Mouse (Mus musculus) forebrain, embryonic 14.5 days (tissue): ENCODE measurements at regions not wholly inside any gene's neighbourhood (a gene's known extent, or its start where the extent isn't known, plus 50 kb on each side); places are given as distances from the start of the nearest gene placed in this dataset.
A peak's percentile ranks its signal among the peaks of the same experiment; 100 is the strongest.

ENCODE experiments used
- ATAC-seq: fragments of 200-750 bp; cut with Nextera tagmentation; 2 replicates; pipeline ENCODE4 v1.8.0; 2017; ENCODE audit warnings: mild to moderate bottlenecking, moderate library complexity
- DNase-seq: peaks from one replicate; pipeline ENCODE4 v3.0.0-alpha.2; 2015; ENCODE audit warnings: low spot score
- H3K27ac ChIP-seq: fragments of 300-500 bp; sonication (generic); 2 replicates; pipeline ENCODE4 v1.5.1; 2014; ENCODE audit warnings: low read depth, mild to moderate bottlenecking, control low read depth, low read length, moderate library complexity
- H3K27me3 ChIP-seq: fragments of 300-500 bp; sonication (generic); replicated peaks from 2 replicates; pipeline ENCODE4 v1.6.1; 2014; ENCODE audit warnings: low read length, control low read depth, mixed read lengths; ENCODE audit not compliant: control insufficient read depth, insufficient read depth
- H3K36me3 ChIP-seq: fragments of 300-500 bp; sonication (generic); 2 replicates; pipeline ENCODE4 v1.6.1; 2014; ENCODE audit warnings: low read length, control low read depth; ENCODE audit not compliant: control insufficient read depth, insufficient read depth
- H3K4me1 ChIP-seq: fragments of 300-500 bp; sonication (generic); 2 replicates; pipeline ENCODE4 v1.6.1; 2014; ENCODE audit warnings: antibody characterized with exemption, low read length, control low read depth; ENCODE audit not compliant: control insufficient read depth, insufficient read depth
- H3K4me2 ChIP-seq: fragments of 300-500 bp; sonication (generic); 2 replicates; pipeline ENCODE4 v1.6.1; 2014; ENCODE audit warnings: mild to moderate bottlenecking, control low read depth, low read length
- H3K4me3 ChIP-seq: fragments of 300-500 bp; sonication (generic); 2 replicates; pipeline ENCODE4 v1.5.1; 2014; ENCODE audit warnings: low read depth, low read length, control low read depth
- H3K9ac ChIP-seq: fragments of 300-500 bp; sonication (generic); 2 replicates; pipeline ENCODE4 v1.6.1; 2014; ENCODE audit warnings: mild to moderate bottlenecking, low read length, control low read depth, moderate library complexity
- H3K9me3 ChIP-seq: fragments of 300-500 bp; sonication (generic); replicated peaks from 2 replicates; pipeline ENCODE4 v1.6.1; 2016; ENCODE audit warnings: low read length, control low read depth, mixed read lengths; ENCODE audit not compliant: control insufficient read depth
- WGBS: fragments of 180-500 bp; shearing (Covaris S2); extraction: QIAGEN DNeasy Blood & Tissue Kit; methylation state at CpG from one replicate; pipeline ENCODE4 v1.1.7; 2014; 5-methylcytosine and 5-hydroxymethylcytosine counted together

DNA sequence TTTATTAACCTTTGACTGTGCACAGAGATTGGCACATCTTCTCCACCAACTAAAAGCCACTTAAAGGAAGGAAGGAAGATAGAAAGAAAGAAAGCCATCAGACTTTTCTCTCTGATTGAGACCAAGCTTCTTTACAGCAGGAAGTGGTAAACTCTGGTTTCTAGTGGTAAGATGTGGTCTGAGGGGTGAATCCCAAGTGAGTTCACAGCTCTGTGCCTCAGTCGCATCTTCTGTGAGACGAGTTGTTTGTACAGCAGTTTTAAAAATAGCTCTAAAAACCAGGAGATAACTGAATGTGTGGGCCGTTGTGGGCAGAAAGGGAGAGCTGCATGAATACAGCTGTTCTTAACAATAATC, 224.8 kb upstream of the Serp2 start:
- no peak for ATAC-seq
- DNase-seq, result no peak

DNA sequence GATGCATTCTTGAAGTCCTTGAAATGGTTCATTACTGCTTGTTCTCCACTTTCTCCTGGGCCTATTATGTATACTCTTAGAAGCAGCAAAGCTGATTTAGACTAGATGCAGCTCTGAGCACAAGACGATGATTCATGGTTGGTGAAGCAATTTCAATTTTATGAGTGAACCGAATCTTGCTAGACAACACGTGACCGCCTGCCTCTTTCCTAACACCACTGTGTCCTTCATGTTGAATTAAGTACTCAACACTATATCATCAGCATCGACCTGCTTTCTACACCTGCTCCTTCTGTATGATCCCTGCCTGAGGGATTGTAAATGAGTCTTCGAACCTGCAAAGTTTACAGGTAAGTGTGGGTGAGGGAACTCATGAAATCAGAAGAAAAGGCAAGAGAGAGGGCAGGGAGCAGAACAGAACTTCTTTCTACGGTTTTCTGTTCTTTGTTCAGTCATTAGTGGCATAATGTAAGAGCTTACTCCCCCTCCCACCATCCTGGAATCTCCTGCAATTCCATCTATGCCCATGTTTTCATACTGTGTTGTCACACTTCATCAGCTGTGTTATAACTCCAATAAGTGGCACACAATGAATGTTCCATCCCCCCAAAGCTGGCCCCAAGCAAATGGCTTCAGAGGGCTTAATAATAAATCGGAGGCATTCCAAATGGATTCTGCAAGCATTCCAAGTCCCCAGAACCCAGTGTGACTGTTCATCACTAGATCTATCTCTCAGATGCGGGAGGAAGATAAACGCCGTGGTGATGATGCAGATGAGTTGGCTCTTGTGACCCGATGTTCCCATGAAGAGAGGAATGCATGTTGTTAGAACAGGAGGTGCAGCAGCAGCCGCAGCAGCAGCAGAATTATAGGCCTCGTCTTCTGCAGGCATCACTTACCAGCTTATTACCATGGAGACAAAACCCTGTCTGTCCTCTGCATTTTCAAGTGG, 224.2 kb upstream of the Serp2 start:
- DNase-seq (peak; percentile 40), ATAC-seq (peak; percentile 48; the same call in 1 of the 2 replicates)
- Histone ChIP-seq H3K4me2 (no peak overlapping the region), H3K9me3 (no peaks in the 10 kb centered on the region), H3K27me3 (no peaks in the 10 kb centered on the region), H3K36me3 (no peaks in the 10 kb centered on the region), H3K27ac (peak overlapping the region; percentile 33; the same call in 1 of the 2 replicates), H3K4me3 (no peak overlapping the region), H3K4me1 (no peaks in the 10 kb centered on the region), H3K9ac (no peak overlapping the region)
- WGBS, result 70% methylated on average over 14 of the region's 14 CpGs

More for the DNA sequence above, 224.8 kb upstream of the Serp2 start:
- Histone ChIP-seq H3K9ac (no peak overlapping the region), H3K27ac (peak overlapping the region; percentile 33; the same call in 1 of the 2 replicates), H3K4me3 (no peak overlapping the region), H3K4me2 (no peak overlapping the region), H3K4me1 (no peaks in the 10 kb centered on the region), H3K36me3 (no peaks in the 10 kb centered on the region), H3K9me3 (no peaks in the 10 kb centered on the region), H3K27me3 (no peaks in the 10 kb centered on the region)
- 82% methylated on average over 3 of the region's 3 CpGs for WGBS

DNA sequence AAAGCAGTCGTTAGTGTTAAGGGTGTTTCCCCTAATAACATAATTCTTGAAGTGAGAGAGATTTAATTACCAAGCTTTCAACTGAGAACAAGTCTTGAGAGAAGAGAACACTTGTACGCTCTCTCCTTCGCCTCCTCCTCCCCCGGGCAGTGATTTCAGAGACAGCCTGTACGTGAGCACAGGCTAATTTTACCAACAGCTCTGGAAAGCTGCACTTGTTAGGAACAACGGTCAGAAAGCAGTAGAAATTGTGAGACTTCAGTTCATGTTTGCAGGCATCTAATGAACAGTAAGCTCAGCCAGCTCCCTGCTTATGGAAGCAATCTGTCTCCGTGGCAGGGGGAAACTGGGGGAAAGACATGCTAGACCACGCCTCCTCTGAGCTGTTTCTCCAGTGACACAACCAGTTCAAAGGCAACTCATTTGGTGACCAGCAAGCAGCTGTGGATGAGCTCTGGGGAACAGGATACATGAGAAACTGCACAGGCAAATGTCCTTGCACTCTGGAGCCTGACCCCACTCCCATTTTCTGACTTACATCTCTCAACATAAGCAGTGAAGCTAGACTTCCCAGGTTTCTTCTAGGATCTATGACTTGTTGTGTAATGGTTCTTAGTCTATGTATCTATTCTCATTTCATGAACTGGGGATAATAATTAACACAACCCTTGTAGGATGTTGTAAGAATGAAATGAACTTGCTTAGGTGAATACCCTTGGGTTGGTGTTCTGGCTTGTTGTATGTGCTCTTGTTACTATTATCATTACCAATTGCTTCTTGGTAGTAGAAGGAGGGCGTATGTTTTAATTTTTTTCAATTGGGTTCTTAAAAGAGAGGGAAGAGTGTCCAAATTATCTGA, 222.1 kb upstream of the Serp2 start:
- no peak for ATAC-seq
- WGBS, result 49% methylated on average over 9 of the region's 9 CpGs
- H3K9me3 ChIP-seq, result no peaks in the 10 kb centered on the region

DNA sequence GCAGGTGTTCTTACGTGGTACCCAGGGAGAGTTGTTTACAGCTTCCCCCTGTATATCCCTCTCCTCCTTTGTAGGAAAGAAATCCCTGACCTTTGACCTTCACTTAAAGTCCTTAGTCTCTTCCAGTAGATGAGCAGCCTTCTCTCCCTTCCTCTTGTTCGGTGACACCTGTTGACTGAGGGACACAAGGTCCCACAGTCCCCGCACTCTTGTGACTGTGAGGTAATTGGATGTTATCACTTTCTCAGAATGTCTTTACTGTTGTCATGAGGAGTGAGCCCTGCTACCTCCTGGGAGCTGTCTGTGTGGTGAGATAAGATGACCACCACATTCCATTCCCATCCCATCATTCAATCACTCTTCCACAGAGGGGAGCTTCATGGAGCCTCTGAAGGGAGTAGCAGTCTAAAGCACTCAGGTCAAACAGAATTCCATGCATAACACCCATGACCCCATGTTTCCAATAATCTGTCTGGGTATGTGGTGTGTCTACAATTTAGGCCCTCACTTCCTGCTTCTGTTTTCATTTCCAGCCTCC, 218.8 kb upstream of the Serp2 start:
- Histone ChIP-seq H3K36me3 (no peaks in the 10 kb centered on the region), H3K4me2 (no peak overlapping the region), H3K4me3 (no peak overlapping the region), H3K4me1 (peaks cover 5% of the 10 kb centered on the region), H3K9ac (no peak overlapping the region), H3K27ac (no peak overlapping the region), H3K27me3 (no peaks in the 10 kb centered on the region), H3K9me3 (no peaks in the 10 kb centered on the region)
- DNase-seq (no peak), ATAC-seq (no peak)
- WGBS, result 79% methylated on average over 3 of the region's 3 CpGs

More for the DNA sequence above, 222.1 kb upstream of the Serp2 start:
- H3K4me2 ChIP-seq, result no peak overlapping the region
- no peak overlapping the region for H3K4me3 ChIP-seq
- no peaks in the 10 kb centered on the region for H3K27me3 ChIP-seq
- H3K36me3 ChIP-seq, result no peaks in the 10 kb centered on the region
- no peak for DNase-seq
- no peak overlapping the region for H3K9ac ChIP-seq
- H3K4me1 ChIP-seq, result no peaks in the 10 kb centered on the region
- no peak overlapping the region for H3K27ac ChIP-seq

DNA sequence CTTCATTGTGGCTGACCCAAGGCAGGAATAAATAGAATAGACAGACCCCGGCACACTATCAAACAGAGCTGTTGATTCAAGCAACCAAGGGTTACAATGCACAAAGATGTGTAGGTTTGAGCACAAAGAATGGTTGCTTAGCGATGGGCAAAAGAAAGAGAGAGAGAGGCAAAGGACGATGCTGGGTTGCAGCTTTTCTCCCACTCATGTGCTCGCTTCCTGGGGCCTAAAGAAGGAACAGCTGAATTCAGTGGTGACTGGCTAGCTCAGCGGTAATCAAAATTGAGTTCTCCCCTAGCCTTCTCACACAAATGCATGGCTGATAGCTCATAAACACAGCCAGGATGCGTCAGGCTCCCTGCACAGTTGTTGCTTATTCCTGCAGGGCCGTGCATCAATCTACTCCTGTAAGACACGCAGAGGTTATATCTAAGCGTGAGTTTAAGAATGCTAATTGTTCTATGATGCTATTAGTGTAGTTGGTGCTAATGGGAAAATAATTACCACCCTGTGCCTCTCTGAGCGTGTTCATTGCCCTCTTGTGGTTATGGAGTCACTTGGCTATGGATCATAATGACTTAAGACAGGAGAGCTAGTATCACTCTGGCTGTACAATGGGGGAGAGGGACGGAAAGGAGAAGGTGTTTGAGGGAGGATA, 216.2 kb upstream of the Serp2 start:
- Histone ChIP-seq H3K4me3 (no peak overlapping the region), H3K36me3 (no peaks in the 10 kb centered on the region), H3K27ac (peak overlapping the region; percentile 34; the same call in 1 of the 2 replicates), H3K4me2 (0 out of 2 replicates have a peak overlapping the region, but pooled peaks have one; percentile 9), H3K4me1 (peaks cover 5% of the 10 kb centered on the region), H3K9ac (no peak overlapping the region), H3K27me3 (no peaks in the 10 kb centered on the region), H3K9me3 (no peaks in the 10 kb centered on the region)
- peak; percentile 63 for DNase-seq
- 31% methylated on average over 11 of the region's 11 CpGs for WGBS
- ATAC-seq, result peak; percentile 66; the same call in 1 of the 2 replicates

DNA sequence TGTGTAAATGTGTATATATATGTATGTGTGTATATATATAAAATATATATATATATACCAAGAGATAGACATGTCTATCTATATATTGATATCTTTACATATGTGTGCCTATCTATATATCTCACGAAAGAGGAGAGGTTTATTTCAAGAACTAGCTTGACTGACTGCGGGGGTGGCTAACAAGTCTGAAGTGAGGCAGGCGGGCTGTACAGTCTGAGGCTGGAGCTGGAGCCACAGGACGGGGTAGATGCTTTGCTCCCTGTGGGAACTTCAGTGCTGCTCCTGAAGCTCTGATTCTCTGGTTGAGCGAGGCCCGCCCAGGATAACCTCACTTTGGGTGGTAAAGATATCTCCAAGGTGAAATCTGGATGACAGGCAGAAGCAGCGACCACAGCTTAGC, 213.4 kb upstream of the Serp2 start:
- no peak for DNase-seq
- H3K36me3 ChIP-seq, result no peaks in the 10 kb centered on the region
- WGBS, result 92% methylated on average over 7 of the region's 7 CpGs
- peaks cover 18% of the 10 kb centered on the region for H3K4me1 ChIP-seq
- no peak overlapping the region for H3K4me2 ChIP-seq
- ATAC-seq, result no peak
- H3K27me3 ChIP-seq, result no peaks in the 10 kb centered on the region
- H3K9me3 ChIP-seq, result no peaks in the 10 kb centered on the region
- H3K4me3 ChIP-seq, result no peak overlapping the region
- H3K9ac ChIP-seq, result no peak overlapping the region
- no peak overlapping the region for H3K27ac ChIP-seq

DNA sequence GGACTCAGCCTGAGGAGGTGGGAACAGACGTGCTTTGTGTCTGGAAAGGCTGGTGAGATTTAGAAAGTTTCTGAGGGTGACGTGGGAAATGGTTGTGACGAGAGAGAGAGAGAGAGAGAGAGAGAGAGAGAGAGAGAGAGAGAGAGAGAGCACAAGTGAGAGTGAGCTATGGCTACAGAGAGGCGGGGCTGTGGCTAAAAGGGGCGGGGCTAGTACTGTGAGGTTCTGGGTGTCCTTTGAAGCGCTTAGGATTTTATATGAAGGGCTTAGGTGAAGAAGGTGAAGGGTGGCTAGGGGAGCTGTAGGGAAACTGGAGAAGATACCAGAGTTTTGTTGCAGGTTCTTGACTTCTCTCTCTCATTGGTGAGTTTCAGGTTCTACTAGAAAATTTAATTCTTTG, 210.6 kb upstream of the Serp2 start:
- Histone ChIP-seq H3K9ac (no peak overlapping the region), H3K36me3 (no peaks in the 10 kb centered on the region), H3K4me2 (no peak overlapping the region), H3K27ac (no peak overlapping the region), H3K4me3 (no peak overlapping the region), H3K27me3 (no peaks in the 10 kb centered on the region), H3K9me3 (no peaks in the 10 kb centered on the region), H3K4me1 (peaks cover 22% of the 10 kb centered on the region)
- WGBS, result 53% methylated on average over 6 of the region's 6 CpGs
- DNase-seq, result no peak
- no peak for ATAC-seq

DNA sequence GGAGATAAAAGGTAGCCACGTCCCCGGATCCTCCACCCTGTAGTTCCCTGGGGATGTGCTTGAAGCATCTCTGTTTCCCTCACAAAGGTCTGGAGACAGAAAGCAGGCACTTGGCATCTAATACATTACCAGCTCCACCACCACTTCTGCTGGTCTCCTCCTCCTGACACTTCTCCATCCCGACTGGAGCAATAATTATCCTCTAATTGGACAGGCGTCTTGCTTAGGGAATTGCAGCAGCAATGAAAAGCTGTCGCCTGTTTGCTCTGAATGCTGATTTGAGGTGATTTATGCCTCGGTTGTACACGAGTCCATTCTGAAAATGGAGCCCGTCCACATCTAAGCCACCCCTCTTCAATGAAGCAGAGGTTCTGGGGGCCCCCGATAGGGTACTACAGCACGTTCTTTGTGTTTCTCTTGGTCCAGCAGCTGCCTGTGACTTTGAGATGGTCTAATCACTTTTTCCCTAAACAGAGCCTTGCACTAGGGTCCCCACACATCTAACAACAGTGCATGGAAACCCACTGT, 209.6 kb upstream of the Serp2 start:
- Histone ChIP-seq H3K4me3 (no peak overlapping the region), H3K9ac (no peak overlapping the region), H3K4me1 (peaks cover 22% of the 10 kb centered on the region), H3K36me3 (no peaks in the 10 kb centered on the region), H3K27ac (peak overlapping the region; percentile 40; the same call in 1 of the 2 replicates), H3K27me3 (no peaks in the 10 kb centered on the region), H3K9me3 (no peaks in the 10 kb centered on the region), H3K4me2 (no peak overlapping the region)
- DNase-seq (peak; percentile 64), ATAC-seq (0 out of 2 replicates have a peak, but pooled peaks have one; percentile 18)
- 22% methylated on average over 10 of the region's 10 CpGs for WGBS
